Mouse (Mus musculus) forebrain, postnatal 0 days (tissue): Measurements from ENCODE around the gene Zfp488. TPM values are rescaled to one million over a fixed set of nuclear protein-coding genes. Genes with fewer than 3 reads are reported as not detected.

Source experiments
- ATAC-seq: fragments of 200-750 bp; cut with Nextera tagmentation; 2 replicates; pipeline ENCODE4 v1.8.0; 2017; ENCODE audit warnings: mild to moderate bottlenecking, moderate library complexity
- DNase-seq: peaks from one replicate; pipeline ENCODE4 v3.0.0-alpha.2; 2015
- H3K27ac ChIP-seq: fragments of 300-500 bp; sonication (generic); 2 replicates; pipeline ENCODE4 v1.5.1; 2014; ENCODE audit warnings: low read depth, mild to moderate bottlenecking, antibody characterized with exemption, low read length, moderate library complexity, mixed read lengths
- H3K27me3 ChIP-seq: fragments of 300-500 bp; sonication (generic); 2 replicates; pipeline ENCODE4 v1.6.1; 2014; ENCODE audit warnings: mild to moderate bottlenecking, low read length, mixed read lengths; ENCODE audit not compliant: insufficient read depth
- H3K36me3 ChIP-seq: fragments of 300-500 bp; sonication (generic); 2 replicates; pipeline ENCODE4 v1.6.1; 2014; ENCODE audit warnings: mild to moderate bottlenecking, moderate library complexity; ENCODE audit not compliant: insufficient read depth
- H3K4me1 ChIP-seq: fragments of 300-500 bp; sonication (generic); 2 replicates; pipeline ENCODE4 v1.6.1; 2014; ENCODE audit warnings: antibody characterized with exemption; ENCODE audit not compliant: insufficient read depth
- H3K4me2 ChIP-seq: fragments of 300-500 bp; sonication (generic); 2 replicates; pipeline ENCODE4 v1.6.1; 2014; ENCODE audit warnings: low read depth, mild to moderate bottlenecking, moderate library complexity
- H3K4me3 ChIP-seq: fragments of 300-500 bp; sonication (generic); 2 replicates; pipeline ENCODE4 v1.5.1; 2014; ENCODE audit warnings: low read depth, low read length, mixed read lengths
- H3K9ac ChIP-seq: fragments of 300-500 bp; sonication (generic); 2 replicates; pipeline ENCODE4 v1.6.1; 2014; ENCODE audit warnings: mild to moderate bottlenecking
- H3K9me3 ChIP-seq: fragments of 300-500 bp; sonication (generic); 2 replicates; pipeline ENCODE4 v1.6.1; 2016; ENCODE audit warnings: low read length
- CTCF ChIP-seq: sonication (generic); IDR thresholded peaks from 2 replicates; pipeline ENCODE4 v1.5.1; 2016; ENCODE audit warnings: antibody characterized with exemption, control low read depth, low read depth
- WGBS: fragments of 180-500 bp; shearing (Covaris S2); extraction: QIAGEN DNeasy Blood & Tissue Kit; methylation state at CpG from one replicate; pipeline ENCODE4 v1.1.7; 2014; 5-methylcytosine and 5-hydroxymethylcytosine counted together
- polyA plus RNA-seq: library from polyadenylated mRNA; unstranded; fragments of >200 nt; fragmentation: Nextera tagmentation; extraction: Ambion mirVana; gene quantifications from 2 replicates; pipeline ENCODE4 v1.2.1, GENCODE M21; 2015
- total RNA-seq: library from RNA; depleted of rRNA; stranded (reverse); fragments of >200 nt; gene quantifications from 2 replicates; pipeline ENCODE4 v1.2.3, GENCODE M21; 2014

Zfp488 gene
- total and polyA plus RNA-seq, 2 experiments from 2014 or later, result 0.36 to 1.8 TPM

DNA sequence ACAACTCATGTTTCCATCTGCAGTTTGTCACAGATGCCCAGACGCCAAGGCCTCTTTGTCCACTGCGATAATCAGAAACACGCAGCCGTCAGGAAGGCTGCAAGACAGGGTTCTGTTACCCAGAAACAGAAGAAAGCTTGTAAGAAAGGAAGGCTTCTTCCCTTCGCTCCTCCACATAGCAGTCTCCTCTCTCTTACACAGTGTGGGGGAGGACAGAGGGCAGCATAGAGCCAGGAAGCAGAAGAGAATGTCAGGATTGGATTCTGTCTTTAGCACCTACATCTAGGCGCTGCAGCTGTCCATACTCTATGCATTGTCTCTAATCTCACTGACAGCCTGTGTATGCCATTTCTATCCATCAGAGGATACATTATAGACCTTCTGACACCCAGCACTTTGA lies 18.9 kb upstream of the Zfp488 start:
- Histone ChIP-seq H3K27me3 (no peaks in the 10 kb centered on the region), H3K9ac (no peak overlapping the region), H3K4me2 (no peak overlapping the region), H3K4me3 (no peak overlapping the region), H3K4me1 (no peaks in the 10 kb centered on the region), H3K36me3 (no peaks in the 10 kb centered on the region), H3K27ac (no peak overlapping the region), H3K9me3 (no peaks in the 10 kb centered on the region)
- peak; percentile 50; the same call in 1 of the 2 replicates for ATAC-seq
- 64% methylated on average over 6 of the region's 6 CpGs for WGBS
- no peak for TF ChIP-seq CTCF
- no peak for DNase-seq

DNA sequence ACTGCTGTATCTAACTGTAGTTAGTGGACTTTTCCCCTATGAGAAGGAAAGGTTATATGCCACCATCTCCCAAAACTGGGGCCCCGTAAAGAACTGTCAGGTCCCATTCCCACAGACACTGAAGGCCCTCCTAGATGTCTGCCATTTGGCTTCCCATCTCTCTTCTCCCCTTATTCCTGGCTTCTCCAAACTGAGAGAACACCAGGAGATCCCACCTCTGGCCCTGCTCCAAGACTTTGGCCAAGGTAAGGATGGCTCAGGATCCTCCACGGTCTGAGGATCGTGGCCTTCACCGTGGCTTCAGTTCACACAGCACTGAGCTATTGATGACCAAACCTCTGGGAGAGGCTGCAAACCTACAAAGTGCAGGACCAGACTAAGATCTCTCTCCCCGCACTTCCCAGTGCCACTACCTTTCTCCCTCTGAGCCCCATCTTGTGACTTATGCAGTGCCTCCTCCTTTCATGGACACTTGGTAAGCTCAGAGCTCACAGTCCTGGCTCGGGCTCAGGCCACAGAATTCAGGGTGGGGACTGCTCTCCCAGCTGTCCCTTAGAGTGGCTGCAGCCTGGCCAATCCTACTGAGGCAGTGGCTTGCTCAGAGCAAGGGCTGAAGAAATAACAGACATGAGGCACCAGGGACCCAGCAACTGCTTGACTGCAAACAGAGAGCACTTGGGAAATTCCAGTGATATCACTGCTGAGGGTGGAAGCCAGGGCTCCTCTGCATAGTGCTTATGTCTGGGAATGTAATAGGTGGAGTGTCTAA lies 15.1 kb upstream of the Zfp488 start:
- no peak for DNase-seq
- no peaks in the 10 kb centered on the region for H3K27me3 ChIP-seq
- 91% methylated on average over 6 of the region's 6 CpGs for WGBS

DNA sequence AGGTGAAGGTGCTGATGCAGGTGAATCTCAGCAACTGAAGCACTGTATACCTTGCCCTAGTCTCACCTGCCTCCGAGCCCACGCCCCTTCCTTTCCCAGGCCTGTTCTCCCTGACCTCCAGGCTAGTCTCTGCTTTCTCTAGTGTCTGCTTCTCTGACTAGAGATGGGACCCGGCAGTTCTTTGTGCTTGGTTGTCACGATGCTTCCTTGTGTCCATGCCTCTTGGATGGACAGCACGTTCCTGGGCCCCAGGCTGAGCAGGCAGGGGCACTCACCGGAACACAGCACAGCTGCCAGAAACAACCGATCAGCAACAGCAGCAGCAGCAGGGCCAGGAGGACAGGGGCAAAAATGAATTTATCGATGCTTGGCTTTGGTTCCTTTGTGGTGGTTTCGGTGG lies 14.5 kb upstream of the Zfp488 start:
- H3K27me3 ChIP-seq, result no peaks in the 10 kb centered on the region
- DNase-seq (no peak), ATAC-seq (no peak)
- H3K36me3 ChIP-seq, result no peaks in the 10 kb centered on the region
- H3K27ac ChIP-seq, result no peak overlapping the region
- H3K4me2 ChIP-seq, result no peak overlapping the region
- no peak overlapping the region for H3K4me3 ChIP-seq
- no peak for TF ChIP-seq CTCF
- no peak overlapping the region for H3K9ac ChIP-seq
- no peaks in the 10 kb centered on the region for H3K4me1 ChIP-seq
- no peaks in the 10 kb centered on the region for H3K9me3 ChIP-seq
- WGBS, result 90% methylated on average over 9 of the region's 9 CpGs

More for the DNA sequence above, 15.1 kb upstream of the Zfp488 start:
- Histone ChIP-seq H3K4me2 (no peak overlapping the region), H3K9ac (no peak overlapping the region), H3K9me3 (no peaks in the 10 kb centered on the region), H3K36me3 (no peaks in the 10 kb centered on the region), H3K4me3 (no peak overlapping the region), H3K4me1 (no peaks in the 10 kb centered on the region), H3K27ac (no peak overlapping the region)
- TF ChIP-seq CTCF, result no peak
- ATAC-seq, result no peak

GRCm38 (mm10) chr14:33991971-33992370 lies 13.4 kb upstream of the Zfp488 start:
- no peak overlapping the region for H3K4me3 ChIP-seq
- no peak overlapping the region for H3K27ac ChIP-seq
- no peaks in the 10 kb centered on the region for H3K36me3 ChIP-seq
- H3K4me1 ChIP-seq, result no peaks in the 10 kb centered on the region
- no peak for TF ChIP-seq CTCF
- no peaks in the 10 kb centered on the region for H3K9me3 ChIP-seq
- H3K9ac ChIP-seq, result no peak overlapping the region
- DNase-seq, result no peak
- H3K27me3 ChIP-seq, result no peaks in the 10 kb centered on the region
- ATAC-seq, result no peak
- H3K4me2 ChIP-seq, result no peak overlapping the region
- WGBS, result 82% methylated on average over 4 of the region's 4 CpGs

GRCm38 (mm10) chr14:33989201-33989600 lies 10.6 kb upstream of the Zfp488 start:
- Histone ChIP-seq H3K36me3 (no peaks in the 10 kb centered on the region), H3K4me1 (no peaks in the 10 kb centered on the region), H3K4me2 (no peak overlapping the region), H3K9me3 (no peaks in the 10 kb centered on the region), H3K27me3 (no peaks in the 10 kb centered on the region), H3K27ac (no peak overlapping the region), H3K4me3 (no peak overlapping the region), H3K9ac (no peak overlapping the region)
- WGBS, result 33% methylated on average over 3 of the region's 3 CpGs
- TF ChIP-seq CTCF, result no peak
- ATAC-seq, result no peak
- no peak for DNase-seq

- Histone ChIP-seq H3K36me3 (no peaks in the 10 kb centered on the region), H3K27me3 (no peaks in the 10 kb centered on the region), H3K9ac (no peak overlapping the region), H3K9me3 (no peaks in the 10 kb centered on the region), H3K4me2 (peak overlapping the region; percentile 78; the same call in 1 of the 2 replicates), H3K4me1 (no peaks in the 10 kb centered on the region), H3K4me3 (no peak overlapping the region; the same call in none of the 2 replicates), H3K27ac (no peak overlapping the region)
- TF ChIP-seq CTCF, result no peak
- ATAC-seq (no peak), DNase-seq (no peak)
- WGBS, result 39% methylated on average over 7 of the region's 7 CpGs
Observed at GRCm38 (mm10) chr14:33977748-33978147, 816 bp downstream of the Zfp488 start.

- ATAC-seq (peak; percentile 50), DNase-seq (no peak)
- 56% methylated on average over 5 of the region's 5 CpGs for WGBS
Observed at GRCm38 (mm10) chr14:33974752-33975151, 3.8 kb downstream of the Zfp488 start.

More at GRCm38 (mm10) chr14:33974752-33975151, 3.8 kb downstream of the Zfp488 start:
- H3K27me3 ChIP-seq, result no peaks in the 10 kb centered on the region
- H3K27ac ChIP-seq, result no peak overlapping the region
- H3K4me3 ChIP-seq, result no peak overlapping the region
- no peaks in the 10 kb centered on the region for H3K4me1 ChIP-seq
- no peaks in the 10 kb centered on the region for H3K36me3 ChIP-seq
- no peaks in the 10 kb centered on the region for H3K9me3 ChIP-seq
- H3K9ac ChIP-seq, result no peak overlapping the region
- TF ChIP-seq CTCF, result no peak
- H3K4me2 ChIP-seq, result no peak overlapping the region
